Mouse (Mus musculus): ENCODE measurements around the gene Snd1.

Gene Snd1

GRCm38 (mm10) chr6:28705384-28706107 lies 230.6 kb downstream of the Snd1 start:
- DNase-seq (ENCODE audit: extremely low spot score, low spot score) = no peak

- no peak for DNase-seq (ENCODE audit: extremely low spot score, low spot score)
These were observed 231.4 kb downstream of the Snd1 start for GRCm38 (mm10) chr6:28706108-28706975.

- no peak for DNase-seq (ENCODE audit: extremely low spot score, low spot score)
These were observed 232.1 kb downstream of the Snd1 start for GRCm38 (mm10) chr6:28706976-28707592.

DNA sequence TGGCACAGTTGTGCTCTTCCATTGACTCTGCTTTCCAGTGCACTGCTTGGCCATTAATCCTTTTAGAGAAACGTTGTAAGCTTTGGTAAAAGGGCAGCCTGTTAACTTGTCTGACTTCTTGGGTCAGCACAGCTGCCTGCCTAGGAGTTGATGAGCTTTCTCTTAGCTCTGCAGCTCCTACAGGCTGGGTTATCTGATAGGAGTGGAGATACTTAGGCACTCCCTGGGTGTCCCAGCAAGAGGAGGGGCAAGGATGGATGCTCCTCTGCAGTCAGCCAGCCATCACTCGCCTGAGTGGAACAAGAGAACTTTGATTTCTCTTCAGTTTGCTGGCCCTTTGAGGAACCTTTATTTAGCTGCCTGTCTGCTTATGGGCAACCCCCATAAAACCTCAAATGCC lies 235.1 kb downstream of the Snd1 start:
- DNase-seq (ENCODE audit: extremely low spot score, low spot score) = no peak

- no peak for DNase-seq (ENCODE audit: extremely low spot score, low spot score)
These were observed 242.4 kb downstream of the Snd1 start for GRCm38 (mm10) chr6:28717203-28717844.

- DNase-seq (ENCODE audit: extremely low spot score, low spot score) = no peak
These were observed 242.9 kb downstream of the Snd1 start for GRCm38 (mm10) chr6:28717845-28718237.

DNA sequence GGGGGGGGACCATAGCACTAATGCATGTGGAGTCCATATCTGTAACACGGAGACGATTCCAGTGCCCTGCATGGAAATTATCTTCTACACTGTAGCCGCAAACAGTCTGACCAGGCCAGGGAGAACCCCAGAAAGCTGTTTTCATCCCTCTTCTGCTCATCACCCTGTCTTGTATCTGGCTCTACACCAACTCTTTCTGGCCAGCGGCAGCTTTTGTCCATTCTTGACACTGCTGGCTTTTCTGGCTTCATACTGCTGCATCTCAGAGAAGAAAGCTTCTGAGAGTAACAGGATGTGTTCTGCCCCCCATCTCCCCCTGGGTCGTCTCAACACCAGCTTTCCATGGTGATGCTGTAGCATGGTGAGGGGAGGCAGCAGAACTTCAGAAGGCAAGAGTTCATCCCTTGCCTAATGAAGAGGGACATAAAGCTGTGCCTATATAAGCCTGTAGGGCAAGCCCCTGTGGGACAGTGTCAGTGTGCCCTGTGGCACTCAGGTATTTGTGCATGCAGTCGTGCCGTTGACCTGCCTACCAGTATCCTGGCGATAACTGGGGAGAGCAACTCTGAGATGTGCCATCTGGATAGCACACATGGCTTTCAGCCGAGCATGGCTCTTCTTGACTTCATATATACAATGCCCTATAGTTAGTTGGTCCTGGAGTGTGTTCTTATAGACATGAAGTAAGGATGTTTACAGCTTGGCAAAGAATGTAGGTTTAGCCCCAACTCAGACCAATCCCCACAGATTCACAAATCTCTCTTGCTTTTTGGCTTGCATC lies 245.6 kb downstream of the Snd1 start:
- no peak for DNase-seq (ENCODE audit: extremely low spot score, low spot score)

- DNase-seq (ENCODE audit: extremely low spot score, low spot score) = no peak
These were observed 248.1 kb downstream of the Snd1 start for GRCm38 (mm10) chr6:28723059-28723458.

- DNase-seq (ENCODE audit: extremely low spot score, low spot score) = no peak
These were observed 249.8 kb downstream of the Snd1 start for GRCm38 (mm10) chr6:28724776-28725175.

DNA sequence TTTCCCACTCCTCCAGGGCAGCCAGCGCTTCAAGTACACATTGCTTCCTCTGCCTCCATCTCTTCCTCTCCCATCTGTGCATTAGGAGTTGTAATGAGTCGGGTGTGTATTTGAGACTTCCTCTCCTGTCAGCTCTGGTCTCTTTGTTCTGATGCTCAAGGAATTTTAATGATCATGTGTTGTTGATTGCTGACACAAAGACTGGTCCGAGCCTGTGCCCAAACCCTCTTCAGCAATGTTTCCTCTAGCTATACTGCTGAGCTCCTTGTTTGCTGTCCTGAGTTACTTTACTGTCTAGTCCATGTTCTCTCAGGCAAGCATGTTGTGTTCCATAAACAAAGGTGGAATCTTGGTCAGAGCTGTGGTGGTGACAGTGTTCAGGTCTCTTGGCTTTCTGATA lies 254.3 kb downstream of the Snd1 start:
- no peak for DNase-seq (ENCODE audit: extremely low spot score, low spot score)

DNA sequence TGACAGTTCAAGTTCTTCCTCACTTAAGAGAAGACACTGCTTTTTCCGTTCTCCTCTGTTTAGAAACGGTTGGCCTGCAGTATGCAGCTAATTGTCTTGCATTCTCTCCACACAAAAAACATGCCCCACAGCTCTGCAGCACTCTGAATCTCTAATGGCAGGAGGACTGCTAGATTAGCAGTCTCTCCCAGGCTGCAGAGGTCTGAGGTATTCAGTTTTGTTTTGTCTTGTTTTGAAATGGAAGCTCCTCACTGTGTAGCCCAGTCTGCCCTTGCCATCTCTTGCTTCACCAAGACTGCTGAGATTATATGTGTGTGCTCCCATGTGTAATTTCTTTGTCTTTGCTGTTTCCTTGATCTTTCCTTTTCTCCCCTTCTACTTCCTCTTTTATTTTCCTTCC lies 254.7 kb downstream of the Snd1 start:
- DNase-seq (ENCODE audit: extremely low spot score, low spot score) = no peak

GRCm38 (mm10) chr6:28731246-28731645 lies 256.3 kb downstream of the Snd1 start:
- no peak for DNase-seq (ENCODE audit: extremely low spot score, low spot score)

GRCm38 (mm10) chr6:28733884-28734647 lies 259.1 kb downstream of the Snd1 start:
- no peak for DNase-seq (ENCODE audit: extremely low spot score, low spot score)

DNA sequence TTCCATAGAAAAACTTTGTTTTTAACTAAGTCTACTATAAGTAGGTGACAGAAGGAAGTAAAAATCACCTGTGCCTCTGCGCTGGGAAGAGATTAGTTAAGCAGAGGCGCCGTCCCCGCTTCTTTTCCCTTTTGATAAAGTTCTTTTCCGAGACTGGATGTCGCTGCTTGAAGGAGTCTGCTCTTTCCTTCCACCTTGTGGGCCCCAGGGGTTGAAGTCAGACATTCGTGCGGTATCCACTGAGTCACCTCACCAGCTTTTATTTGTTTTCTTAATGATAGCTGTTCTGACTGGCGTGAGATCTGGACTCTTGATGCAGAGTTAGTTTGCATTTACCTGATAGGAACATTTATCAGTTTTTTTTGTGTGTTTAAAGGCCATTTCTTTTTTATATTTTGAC lies 260.2 kb downstream of the Snd1 start:
- DNase-seq (ENCODE audit: extremely low spot score, low spot score) = no peak

DNA sequence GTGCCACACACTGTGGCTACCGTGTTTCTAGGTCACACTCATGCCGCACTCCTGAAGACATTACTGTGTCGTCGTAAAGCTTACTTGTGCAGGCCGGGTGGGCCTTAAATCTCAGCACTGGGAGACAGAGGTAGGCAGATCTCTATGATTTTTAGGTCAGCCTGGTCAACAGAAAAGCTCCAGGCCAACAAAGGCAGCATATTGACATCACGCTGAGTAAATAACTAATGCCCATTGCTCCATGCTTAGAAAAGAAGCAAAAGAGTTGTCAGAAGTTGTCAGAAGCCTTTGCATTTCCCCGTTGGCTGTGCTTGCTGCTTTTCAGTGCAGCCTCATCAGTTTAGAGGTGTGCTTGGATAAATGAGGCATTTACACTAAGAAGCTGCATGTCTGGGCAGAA lies 261.7 kb downstream of the Snd1 start:
- DNase-seq (ENCODE audit: extremely low spot score, low spot score) = no peak

DNA sequence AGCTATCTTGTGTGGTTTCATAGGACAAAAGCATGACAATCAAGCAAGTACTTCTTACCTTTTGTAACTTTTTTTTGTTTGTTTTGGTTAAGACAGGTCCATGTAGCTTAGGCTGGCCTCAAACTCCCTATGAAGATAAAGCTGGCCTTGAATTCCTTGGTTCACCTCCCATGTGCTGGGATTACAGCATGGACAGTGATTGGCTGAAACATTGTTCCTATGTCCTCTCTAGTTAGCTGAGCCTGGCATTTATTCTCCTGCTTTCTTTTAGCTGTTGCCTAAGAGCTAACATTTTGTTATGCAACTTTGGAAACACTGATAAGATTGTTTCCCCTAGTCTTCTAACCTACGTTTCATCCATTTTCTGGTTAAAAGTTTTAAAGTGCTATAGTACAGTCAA lies 262.7 kb downstream of the Snd1 start:
- no peak for DNase-seq (ENCODE audit: extremely low spot score, low spot score)

DNA sequence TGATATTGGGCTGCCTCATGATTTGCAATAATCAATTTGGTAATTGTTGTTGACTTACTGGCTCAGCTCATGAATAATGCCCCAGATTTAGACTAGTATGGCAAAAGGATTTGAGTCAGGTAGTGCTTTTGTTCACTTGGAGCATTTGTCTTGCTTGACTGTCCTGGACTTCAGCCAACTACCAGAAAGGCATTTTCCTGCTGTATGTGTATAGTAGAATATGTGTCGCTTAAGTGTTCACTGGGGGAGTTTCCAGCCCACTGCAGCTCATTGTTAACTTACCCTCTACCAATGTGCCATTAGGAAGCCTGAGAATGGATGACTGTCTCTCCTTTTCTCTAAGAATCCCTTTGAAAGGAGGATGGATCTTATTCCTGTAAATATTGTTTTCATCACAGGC lies 268.6 kb downstream of the Snd1 start:
- no peak for DNase-seq (ENCODE audit: extremely low spot score, low spot score)

DNA sequence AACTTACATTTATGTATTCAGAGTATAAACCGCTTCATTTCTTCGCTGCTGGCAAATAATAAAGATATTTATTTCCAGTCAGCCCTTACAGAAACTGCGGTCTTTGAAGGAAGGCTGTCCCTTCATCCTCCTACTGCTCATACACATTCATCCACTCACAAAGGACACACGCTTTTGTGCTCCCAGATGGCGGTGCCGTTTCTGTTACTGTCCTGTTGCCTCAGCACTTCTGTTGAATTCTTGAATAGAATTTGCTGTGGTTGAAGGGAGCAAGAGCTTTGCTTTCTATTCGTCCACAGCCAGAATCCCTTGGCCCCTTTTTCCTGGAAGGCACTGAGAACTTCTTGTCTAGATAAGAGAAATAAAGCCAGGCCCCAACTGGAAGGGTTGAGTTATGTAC lies 270.9 kb downstream of the Snd1 start:
- DNase-seq (ENCODE audit: extremely low spot score, low spot score) = no peak

GRCm38 (mm10) chr6:28747025-28747424 lies 272.1 kb downstream of the Snd1 start:
- DNase-seq (ENCODE audit: extremely low spot score, low spot score) = no peak

GRCm38 (mm10) chr6:28747931-28748670 lies 273.2 kb downstream of the Snd1 start:
- no peak for DNase-seq (ENCODE audit: extremely low spot score, low spot score)
